Mouse (Mus musculus) heart, embryonic 10.5 days (tissue): ENCODE measurements at regions not wholly inside any gene's neighbourhood (a gene's known extent, or its start where the extent isn't known, plus 50 kb on each side); places are given as distances from the start of the nearest gene placed in this dataset.

Source experiments
- DNase-seq: peaks from one replicate; pipeline ENCODE4 v3.0.0-alpha.2; 2017; ENCODE audit warnings: low spot score
- H3K27ac ChIP-seq: fragments of 300-500 bp; sonication (generic); 2 replicates; pipeline ENCODE4 v1.5.1; 2016; ENCODE audit warnings: mild to moderate bottlenecking
- H3K27me3 ChIP-seq: fragments of 300-500 bp; sonication (generic); 2 replicates; pipeline ENCODE4 v1.6.1; 2016; ENCODE audit warnings: mild to moderate bottlenecking; ENCODE audit not compliant: poor library complexity, insufficient read depth, severe bottlenecking
- H3K36me3 ChIP-seq: fragments of 300-500 bp; sonication (generic); 2 replicates; pipeline ENCODE4 v1.6.1; 2016; ENCODE audit warnings: mild to moderate bottlenecking, moderate library complexity
- H3K4me1 ChIP-seq: fragments of 300-500 bp; sonication (generic); 2 replicates; pipeline ENCODE4 v1.6.1; 2016; ENCODE audit warnings: mild to moderate bottlenecking
- H3K4me3 ChIP-seq: fragments of 300-500 bp; sonication (generic); 2 replicates; pipeline ENCODE4 v1.5.1; 2016; ENCODE audit warnings: mild to moderate bottlenecking, moderate library complexity
- H3K9me3 ChIP-seq: fragments of 300-500 bp; sonication (generic); 2 replicates; pipeline ENCODE4 v1.6.1; 2016; ENCODE audit warnings: mild to moderate bottlenecking, moderate library complexity
- WGBS: fragments of 180-500 bp; shearing (Covaris S2); methylation state at CpG from one replicate; pipeline ENCODE4 v1.1.7; 2016; 5-methylcytosine and 5-hydroxymethylcytosine counted together
- microRNA-seq: library from miRNA; unstranded; fragments of <30 nt; microRNA quantifications from one replicate; pipeline ENCODE4, GENCODE M21; 2017

DNA sequence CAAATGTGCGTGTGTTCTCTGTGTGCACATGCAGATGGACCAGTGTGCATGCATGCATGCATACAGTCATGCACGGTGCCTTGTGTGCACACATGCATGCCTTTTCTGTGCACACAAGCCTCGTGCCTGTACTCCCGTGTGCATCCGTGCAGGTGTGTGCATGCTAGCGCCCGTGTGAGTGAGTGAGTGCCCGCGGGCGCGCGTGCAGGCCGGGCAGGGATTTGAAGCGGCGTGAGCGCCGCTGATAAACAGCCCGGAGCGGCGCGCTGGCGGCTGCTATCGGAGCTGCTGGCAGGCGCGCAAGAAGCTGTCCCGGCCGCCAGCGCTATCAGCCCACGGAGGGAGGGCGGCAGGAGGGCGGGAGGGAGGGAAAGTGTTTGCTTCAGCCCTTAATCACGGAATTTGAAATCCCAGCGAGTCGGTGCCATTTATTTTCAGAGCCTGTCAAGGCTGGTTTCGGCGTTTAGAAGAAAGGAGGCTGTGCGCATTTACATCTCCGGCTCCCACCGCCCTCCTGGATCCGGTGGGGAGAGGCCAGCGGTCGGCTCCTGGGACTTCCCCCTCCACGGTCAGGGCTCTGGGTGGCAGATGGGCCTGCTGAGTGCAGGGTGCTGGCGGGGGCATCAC, 82.1 kb downstream of the Cstad start:
- H3K4me1 ChIP-seq, result peaks cover 39% of the 10 kb centered on the region
- peak overlapping the region; percentile 59 for H3K4me3 ChIP-seq
- no peaks in the 10 kb centered on the region for H3K36me3 ChIP-seq
- no peaks in the 10 kb centered on the region; the same call in 1 of the 2 replicates for H3K9me3 ChIP-seq
- peak overlapping the region; percentile 96 for H3K27ac ChIP-seq
- H3K27me3 ChIP-seq, result no peaks in the 10 kb centered on the region
- WGBS, result under 1% methylated on average over 44 of the region's 44 CpGs
- DNase-seq, result peak; percentile 87

DNA sequence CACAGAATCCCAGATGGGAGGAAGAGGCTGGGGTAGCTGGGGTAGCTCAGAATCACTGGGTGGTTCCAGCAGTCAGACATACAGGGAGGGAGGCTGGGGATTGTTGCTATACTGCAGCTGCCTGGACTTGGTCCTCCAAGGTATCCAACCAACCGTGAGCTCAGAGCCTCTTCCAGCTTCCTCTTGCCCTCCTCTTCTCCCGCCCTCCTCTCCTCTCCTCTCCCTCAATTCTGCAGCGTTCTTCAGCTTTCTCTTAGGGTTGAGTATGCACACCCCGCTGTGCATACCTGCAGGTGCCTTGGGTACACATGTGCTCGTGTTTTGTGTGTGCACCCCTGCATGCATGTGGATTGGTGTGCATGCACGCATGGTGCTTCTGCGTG, 81.6 kb downstream of the Cstad start:
- H3K4me3 ChIP-seq, result peak overlapping the region; percentile 59
- H3K27me3 ChIP-seq, result peaks cover 3% of the 10 kb centered on the region; the same call in 1 of the 2 replicates
- peaks cover 36% of the 10 kb centered on the region for H3K4me1 ChIP-seq
- DNase-seq, result no peak
- H3K27ac ChIP-seq, result peak overlapping the region; percentile 96
- H3K9me3 ChIP-seq, result no peaks in the 10 kb centered on the region; the same call in 1 of the 2 replicates
- 8% methylated on average over 7 of the region's 7 CpGs for WGBS
- H3K36me3 ChIP-seq, result no peaks in the 10 kb centered on the region

DNA sequence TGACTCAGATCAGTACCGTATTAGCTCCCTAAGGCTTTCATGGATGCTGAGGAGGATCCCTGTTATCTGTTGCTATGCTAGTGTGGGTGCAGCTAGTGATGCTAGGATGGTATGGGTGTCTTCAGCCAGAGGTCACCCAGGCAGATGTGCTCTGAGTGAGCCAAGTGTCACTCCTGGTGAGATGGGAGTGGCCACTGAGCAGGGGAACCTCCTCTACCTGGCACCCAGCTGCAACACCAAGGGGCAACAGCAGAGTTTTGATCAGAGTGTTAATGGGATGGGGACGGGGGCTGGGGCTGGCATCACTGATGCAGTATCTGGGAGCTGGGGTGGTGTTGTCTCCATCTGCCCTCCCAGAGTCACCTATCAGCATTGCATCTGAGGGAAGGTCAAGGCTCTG, 81.0 kb downstream of the Cstad start:
- no peak for DNase-seq
- WGBS, result 62% methylated on average over 2 of the region's 2 CpGs
- H3K27ac ChIP-seq, result peak overlapping the region; percentile 96

DNA sequence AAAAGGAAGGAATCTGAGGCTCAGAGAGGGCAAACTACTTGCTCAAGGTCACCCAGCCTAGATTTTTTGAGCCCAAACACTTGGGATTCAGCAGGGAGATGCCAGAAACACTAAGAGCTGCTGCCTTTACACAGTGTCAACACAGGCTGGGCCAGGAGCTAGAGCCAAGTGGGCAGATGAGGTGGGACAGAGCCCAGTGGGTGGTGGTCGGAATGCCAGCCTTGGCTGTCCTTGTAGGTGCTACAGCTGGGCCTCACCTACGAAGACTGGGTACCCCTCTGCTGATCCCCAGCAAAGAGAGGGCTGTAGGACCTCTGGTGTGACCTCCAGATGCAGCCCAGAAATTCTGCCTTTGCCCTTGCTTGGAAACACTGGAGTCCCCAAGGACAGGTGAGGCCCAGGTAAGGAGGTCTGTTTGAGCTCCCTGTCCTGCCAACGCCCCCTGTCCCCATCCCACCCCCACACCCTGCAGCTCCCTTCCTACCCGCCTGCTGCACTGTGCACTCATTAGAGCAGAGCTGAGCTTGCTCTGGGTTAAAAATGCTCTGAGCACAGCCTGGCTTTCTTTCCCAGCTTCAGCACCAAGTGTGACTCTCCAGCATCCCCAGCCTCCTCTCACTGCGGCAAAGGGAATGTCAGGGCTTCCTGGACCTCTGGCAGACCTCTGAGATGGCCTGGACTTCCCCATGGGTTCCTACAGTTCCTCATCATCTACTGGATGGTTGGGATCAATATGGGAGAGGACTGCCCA, 76.2 kb downstream of the Cstad start:
- Histone ChIP-seq H3K4me1 (peaks cover 51% of the 10 kb centered on the region), H3K4me3 (no peak overlapping the region), H3K27me3 (peaks cover 4% of the 10 kb centered on the region; the same call in 1 of the 2 replicates), H3K36me3 (no peaks in the 10 kb centered on the region), H3K27ac (peak overlapping the region; percentile 68), H3K9me3 (no peaks in the 10 kb centered on the region)
- DNase-seq, result no peak
- WGBS, result 64% methylated on average over 5 of the region's 5 CpGs

More for the DNA sequence above, 81.0 kb downstream of the Cstad start:
- Histone ChIP-seq H3K9me3 (no peaks in the 10 kb centered on the region; the same call in 1 of the 2 replicates), H3K27me3 (peaks cover 4% of the 10 kb centered on the region; the same call in 1 of the 2 replicates), H3K4me3 (0 out of 2 replicates have a peak overlapping the region, but pooled peaks have one; percentile 59), H3K36me3 (no peaks in the 10 kb centered on the region), H3K4me1 (peaks cover 41% of the 10 kb centered on the region)

DNA sequence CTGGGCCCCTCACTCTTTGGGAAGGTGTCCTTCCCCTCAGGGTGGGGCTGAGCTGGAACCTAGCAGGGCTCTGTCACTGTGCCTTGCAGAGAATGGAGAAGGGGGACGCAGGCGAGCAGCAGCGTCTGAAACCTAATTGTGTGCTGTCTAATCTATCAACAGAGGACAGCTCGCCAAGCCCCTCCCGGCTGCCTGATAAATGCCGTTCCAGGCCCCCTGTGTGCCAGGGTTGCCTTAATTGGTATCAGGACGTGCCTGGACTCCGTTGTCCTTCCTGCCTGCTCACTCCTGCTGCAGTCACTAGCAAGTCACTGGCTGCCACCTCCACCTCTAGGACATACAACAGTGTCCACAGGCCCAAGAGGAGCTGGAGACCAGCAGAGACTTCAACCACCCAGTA, 72.6 kb downstream of the Cstad start:
- Histone ChIP-seq H3K4me1 (peaks cover 53% of the 10 kb centered on the region), H3K27ac (peak overlapping the region; percentile 88), H3K9me3 (no peaks in the 10 kb centered on the region), H3K4me3 (no peak overlapping the region), H3K27me3 (peaks cover 4% of the 10 kb centered on the region; the same call in 1 of the 2 replicates), H3K36me3 (no peaks in the 10 kb centered on the region)
- WGBS, result 2% methylated on average over 8 of the region's 8 CpGs
- DNase-seq, result no peak

DNA sequence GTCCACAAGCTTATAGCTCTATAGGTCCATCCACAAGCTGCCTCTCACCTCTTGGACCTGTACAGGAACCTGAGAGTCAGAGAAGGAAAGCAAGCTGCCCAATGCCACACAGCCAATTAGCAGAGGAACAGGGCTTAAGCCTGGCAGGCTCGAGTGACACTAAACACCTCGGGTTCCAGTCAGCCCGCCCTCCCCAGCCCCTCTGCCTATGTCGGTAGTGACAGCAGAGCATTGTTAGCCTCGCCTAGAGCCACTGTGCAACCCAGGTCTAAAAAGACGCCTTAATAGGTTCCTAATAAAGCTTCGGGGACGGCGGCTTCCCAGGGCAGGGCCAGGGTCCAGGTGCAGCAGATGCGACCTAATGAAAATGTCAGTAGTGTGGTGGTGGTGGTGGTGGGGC, 66.3 kb downstream of the Cstad start:
- no peaks in the 10 kb centered on the region for H3K36me3 ChIP-seq
- no peaks in the 10 kb centered on the region for H3K27me3 ChIP-seq
- peak overlapping the region; percentile 98 for H3K27ac ChIP-seq
- H3K4me1 ChIP-seq, result peaks cover 63% of the 10 kb centered on the region
- WGBS, result 61% methylated on average over 10 of the region's 10 CpGs
- H3K4me3 ChIP-seq, result no peak overlapping the region
- H3K9me3 ChIP-seq, result no peaks in the 10 kb centered on the region
- no peak for DNase-seq

DNA sequence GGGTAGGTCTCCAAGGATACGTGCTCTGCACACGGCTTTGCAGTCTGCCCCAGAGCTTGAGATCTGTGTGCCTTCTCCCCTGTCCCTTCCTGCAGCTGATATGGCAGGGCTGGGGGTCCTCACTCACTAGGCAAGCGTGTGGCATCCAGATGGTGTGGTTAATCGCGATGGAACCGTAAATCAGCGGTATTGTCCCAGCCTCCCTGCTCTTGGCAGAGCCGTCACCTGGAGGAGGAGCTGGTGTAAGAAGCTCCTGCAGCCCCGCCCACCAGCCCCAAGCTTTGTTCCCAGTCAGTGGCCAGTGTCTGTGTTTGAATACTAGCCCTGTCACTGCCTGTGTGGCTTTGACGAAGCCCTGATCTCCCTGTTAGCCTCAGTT, 65.8 kb downstream of the Cstad start:
- 14% methylated on average over 10 of the region's 10 CpGs for WGBS
- H3K4me1 ChIP-seq, result peaks cover 68% of the 10 kb centered on the region

DNA sequence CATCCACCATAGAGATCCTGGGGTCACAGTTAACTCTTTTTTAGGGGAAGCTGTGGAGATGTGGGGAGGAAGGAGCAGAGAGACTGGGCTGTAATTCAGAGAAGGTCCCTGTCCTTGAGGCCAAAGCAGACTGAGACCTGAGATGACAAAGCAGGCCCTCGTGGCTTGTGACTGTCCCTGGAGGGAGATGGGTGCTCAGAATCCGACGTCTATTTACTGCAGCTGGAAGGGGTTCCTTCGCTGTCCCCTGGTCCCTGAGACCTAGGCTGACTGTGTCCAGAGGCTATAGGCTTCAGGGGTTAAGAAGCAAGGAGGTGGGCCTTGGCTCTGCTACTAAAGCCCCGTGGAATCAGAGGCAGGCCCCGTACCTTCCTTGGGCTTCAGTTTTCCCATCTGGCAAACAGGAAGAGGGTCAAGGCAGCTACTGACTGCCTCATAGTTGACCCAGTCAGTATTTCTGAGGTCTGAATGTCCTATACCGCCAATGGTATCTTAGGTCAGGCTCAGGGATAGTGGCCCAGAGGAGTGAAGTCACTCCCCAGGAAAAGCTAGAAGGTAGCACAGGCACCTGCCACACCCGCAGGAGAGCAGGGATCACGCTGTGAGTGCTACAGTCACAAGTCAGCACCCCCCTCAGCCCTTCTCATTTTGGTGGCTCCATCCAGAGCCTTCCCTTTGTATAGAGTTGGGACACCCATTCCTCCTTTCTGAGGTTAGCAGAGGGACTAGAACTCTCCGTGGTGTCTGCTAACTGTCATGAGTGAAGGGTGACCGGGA, 65.2 kb downstream of the Cstad start:
- DNase-seq, result no peak
- H3K4me3 ChIP-seq, result peak overlapping the region; percentile 64; the same call in 1 of the 2 replicates
- peak overlapping the region; percentile 98 for H3K27ac ChIP-seq
- H3K4me1 ChIP-seq, result peaks cover 69% of the 10 kb centered on the region
- H3K9me3 ChIP-seq, result no peaks in the 10 kb centered on the region
- H3K27me3 ChIP-seq, result no peaks in the 10 kb centered on the region
- 36% methylated on average over 11 of the region's 11 CpGs for WGBS
- no peaks in the 10 kb centered on the region for H3K36me3 ChIP-seq

More for the DNA sequence above, 65.8 kb downstream of the Cstad start:
- DNase-seq, result no peak
- Histone ChIP-seq H3K27me3 (no peaks in the 10 kb centered on the region), H3K27ac (peak overlapping the region; percentile 98), H3K4me3 (peak overlapping the region; percentile 12; the same call in 1 of the 2 replicates), H3K36me3 (no peaks in the 10 kb centered on the region), H3K9me3 (no peaks in the 10 kb centered on the region)

DNA sequence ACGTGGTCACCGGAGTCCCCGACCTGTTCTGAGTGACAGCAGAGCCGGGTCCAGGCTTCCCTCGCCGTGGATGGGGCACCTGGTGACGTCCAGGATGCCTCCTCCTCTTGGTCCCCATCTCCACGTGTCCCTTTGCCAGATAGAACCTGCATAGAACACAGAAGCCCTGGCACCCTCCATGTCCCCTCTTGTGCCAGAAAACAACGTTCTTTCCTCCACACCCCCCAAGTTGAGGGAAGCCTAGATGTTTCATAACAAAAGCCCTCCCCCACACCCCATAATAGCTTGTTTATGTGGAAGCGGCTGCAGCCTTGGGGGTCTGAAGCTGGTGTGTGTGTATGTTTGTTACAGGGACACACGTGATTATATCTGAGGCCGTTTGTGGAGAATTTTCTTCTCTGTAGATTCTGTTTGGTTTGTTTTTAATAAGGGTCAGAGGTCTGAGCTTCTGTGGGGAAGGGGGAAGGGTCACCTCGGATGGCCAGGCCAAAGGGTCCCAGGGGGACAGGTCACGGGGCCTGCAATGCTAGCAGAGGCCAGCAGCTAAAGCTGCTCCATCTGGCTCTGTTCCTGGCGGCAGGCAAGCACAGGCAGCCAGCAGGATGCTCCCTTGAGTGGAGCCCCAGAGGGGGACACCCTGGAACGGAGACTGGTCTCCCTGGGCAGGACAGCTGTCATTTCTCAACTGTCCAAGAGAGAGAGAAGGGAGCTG, 64.2 kb downstream of the Cstad start:
- WGBS, result 6% methylated on average over 16 of the region's 16 CpGs
- H3K4me1 ChIP-seq, result peaks cover 75% of the 10 kb centered on the region

More for the DNA sequence above, 64.2 kb downstream of the Cstad start:
- Histone ChIP-seq H3K4me3 (peak overlapping the region; percentile 64), H3K27me3 (no peaks in the 10 kb centered on the region), H3K9me3 (no peaks in the 10 kb centered on the region), H3K36me3 (no peaks in the 10 kb centered on the region), H3K27ac (peak overlapping the region; percentile 98)
- peak; percentile 85 for DNase-seq

Small RNA genes lying in the stretch of these regions (microRNA-seq; reads per million reads assigned to microRNA genes)
- gene Mir3089, result 1.3 reads per million
